Mouse (Mus musculus) liver, adult (tissue): ENCODE data around the gene Adgrb2.

Experiments
- GATA4 ChIP-seq: IDR thresholded peaks from 2 replicates; pipeline ENCODE4 v1.6.1; 2014; ENCODE audit warnings: mild to moderate bottlenecking, low read length; ENCODE audit not compliant: insufficient replicate concordance

Gene Adgrb2

GRCm38 (mm10) chr4:130044211-130044610 lies 59.5 kb downstream of the Adgrb2 start:
- no peak for TF ChIP-seq GATA4

- TF ChIP-seq GATA4, result no peak
Observed at GRCm38 (mm10) chr4:130045609-130046008, 60.9 kb downstream of the Adgrb2 start.

GRCm38 (mm10) chr4:130047331-130048202 lies 62.9 kb downstream of the Adgrb2 start, which contains the start of gene Col16a1:
TSS of gene Col16a1 (plus strand) at chr4:130047840.
- no peak for TF ChIP-seq GATA4

- no peak for TF ChIP-seq GATA4
Observed at GRCm38 (mm10) chr4:130048203-130048479, 63.5 kb downstream of the Adgrb2 start.

GRCm38 (mm10) chr4:130050056-130050824 lies 65.6 kb downstream of the Adgrb2 start:
- no peak for TF ChIP-seq GATA4

GRCm38 (mm10) chr4:130052283-130052682 lies 67.6 kb downstream of the Adgrb2 start:
- TF ChIP-seq GATA4, result no peak

GRCm38 (mm10) chr4:130053111-130053510 lies 68.4 kb downstream of the Adgrb2 start:
- no peak for TF ChIP-seq GATA4

- no peak for TF ChIP-seq GATA4
Observed at GRCm38 (mm10) chr4:130054727-130055126, 70.1 kb downstream of the Adgrb2 start.

GRCm38 (mm10) chr4:130055160-130056010 lies 70.7 kb downstream of the Adgrb2 start:
- no peak for TF ChIP-seq GATA4

GRCm38 (mm10) chr4:130056011-130056322 lies 71.3 kb downstream of the Adgrb2 start:
- TF ChIP-seq GATA4, result no peak

- no peak for TF ChIP-seq GATA4
Observed at GRCm38 (mm10) chr4:130056471-130056870, 71.8 kb downstream of the Adgrb2 start.

GRCm38 (mm10) chr4:130060937-130061336 lies 76.3 kb downstream of the Adgrb2 start:
- TF ChIP-seq GATA4, result no peak

- TF ChIP-seq GATA4, result no peak
Observed at GRCm38 (mm10) chr4:130063191-130063590, 78.5 kb downstream of the Adgrb2 start.

- no peak for TF ChIP-seq GATA4
Observed at GRCm38 (mm10) chr4:130066816-130067215, 82.1 kb downstream of the Adgrb2 start.

GRCm38 (mm10) chr4:130070523-130070922 lies 85.9 kb downstream of the Adgrb2 start:
- no peak for TF ChIP-seq GATA4

GRCm38 (mm10) chr4:130071758-130072157 lies 87.1 kb downstream of the Adgrb2 start:
- TF ChIP-seq GATA4, result no peak
